Mouse (Mus musculus) olfactory bulb, adult 2 months (tissue): ENCODE results near the gene Ctdspl.

Experiments used
- CTCF ChIP-seq: fragments of 200-500 bp; IDR thresholded peaks from 2 replicates; pipeline ENCODE4 v1.5.1; 2012; ENCODE audit warnings: low read depth, mild to moderate bottlenecking, low read length, moderate library complexity; ENCODE audit not compliant: insufficient read depth
- POLR2A ChIP-seq: fragments of 200-500 bp; IDR thresholded peaks from 2 replicates; pipeline ENCODE4 v1.6.1; 2012; ENCODE audit warnings: mild to moderate bottlenecking, low read depth, low read length, moderate library complexity; ENCODE audit not compliant: insufficient read depth

- TF ChIP-seq CTCF, result no peak
- no peak for TF ChIP-seq POLR2A
Observed at GRCm38 (mm10) chr9:118988787-118989580, 62.7 kb downstream of the Ctdspl start.
